Mouse (Mus musculus): Measurements from ENCODE around the gene Cfap299. TPM values are rescaled to one million over a fixed set of nuclear protein-coding genes. Genes with fewer than 3 reads are reported as not detected.

Gene Cfap299
- polyA plus RNA-seq, 1 experiment from 2014 or later: 0.35 TPM

DNA sequence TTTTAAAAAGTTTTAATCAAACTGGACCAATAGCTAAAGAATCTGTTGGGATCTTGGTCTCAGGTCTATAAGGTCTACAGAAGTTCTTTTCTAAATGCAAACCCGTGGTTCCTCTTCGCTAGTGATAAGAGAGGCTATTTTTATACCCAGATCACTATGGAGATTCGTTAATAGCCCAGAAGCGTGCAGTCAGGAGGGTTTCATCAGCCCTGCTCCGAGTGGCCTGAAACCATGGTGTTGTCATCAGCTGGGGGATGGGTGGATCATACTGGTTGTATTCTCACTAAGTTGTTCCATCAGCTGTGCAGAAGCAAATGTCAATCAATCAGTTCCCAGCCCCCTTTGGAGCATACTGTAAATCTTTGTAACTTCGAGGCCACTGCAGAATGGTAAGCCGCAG lies 193.9 kb downstream of the Cfap299 start:
- Histone ChIP-seq H3K4me1 (ENCODE audit: control insufficient read depth, insufficient read depth, low read length) (no peaks in the 10 kb centered on the region), H3K36me3 (ENCODE audit: control insufficient read depth, insufficient read depth, low read length) (no peaks in the 10 kb centered on the region), H3K4me3 (ENCODE audit: low read depth, low read length) (no peak overlapping the region), H3K4me2 (ENCODE audit: low read depth, severe bottlenecking) (no peak overlapping the region), H3K27ac (replicated peaks; ENCODE audit: low read depth, low read length) (no peak overlapping the region), H3K9ac (ENCODE audit: low read length) (no peak overlapping the region), H3K27me3 (ENCODE audit: control insufficient read depth, insufficient read depth, low read length) (no peaks in the 10 kb centered on the region), H3K9me3 (ENCODE audit: control insufficient read depth, low read length) (no peaks in the 10 kb centered on the region)
- no peak for ATAC-seq (ENCODE audit: insufficient number of reproducible peaks, low FRiP score, low TSS enrichment, low read depth)
- 89% methylated on average over 7 of the region's 7 CpGs for WGBS
- DNase-seq (ENCODE audit: low spot score): no peak

DNA sequence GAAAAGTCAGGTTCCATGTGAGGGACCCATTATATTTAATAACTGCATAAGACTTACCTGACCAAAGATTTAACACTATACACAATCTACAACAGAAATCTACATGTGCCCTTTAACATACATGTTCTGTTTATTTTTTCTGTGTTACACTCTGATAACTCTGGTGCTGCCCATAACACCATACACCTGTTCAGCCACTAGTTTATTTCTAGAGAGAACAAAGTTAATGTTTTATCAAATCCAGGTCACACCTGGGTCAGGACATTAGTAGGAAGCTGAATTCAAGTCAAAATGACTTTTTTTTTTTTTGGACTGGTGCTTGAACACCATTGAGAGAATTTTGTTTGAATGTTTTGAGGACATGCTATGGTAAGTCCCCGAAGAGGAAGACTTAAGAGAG lies 194.7 kb downstream of the Cfap299 start:
- Histone ChIP-seq H3K9me3 (ENCODE audit: control insufficient read depth, low read length) (no peaks in the 10 kb centered on the region), H3K4me2 (ENCODE audit: low read depth, severe bottlenecking) (no peak overlapping the region), H3K9ac (ENCODE audit: low read length) (no peak overlapping the region), H3K4me1 (ENCODE audit: control insufficient read depth, insufficient read depth, low read length) (no peaks in the 10 kb centered on the region), H3K36me3 (ENCODE audit: control insufficient read depth, insufficient read depth, low read length) (no peaks in the 10 kb centered on the region), H3K27ac (replicated peaks; ENCODE audit: low read depth, low read length) (no peak overlapping the region), H3K27me3 (ENCODE audit: control insufficient read depth, insufficient read depth, low read length) (no peaks in the 10 kb centered on the region), H3K4me3 (ENCODE audit: low read depth, low read length) (no peak overlapping the region)
- DNase-seq (ENCODE audit: low spot score): no peak
- no peak for ATAC-seq (ENCODE audit: insufficient number of reproducible peaks, low FRiP score, low TSS enrichment, low read depth)
- 92% methylated on average over 1 of the region's 1 CpGs for WGBS

DNA sequence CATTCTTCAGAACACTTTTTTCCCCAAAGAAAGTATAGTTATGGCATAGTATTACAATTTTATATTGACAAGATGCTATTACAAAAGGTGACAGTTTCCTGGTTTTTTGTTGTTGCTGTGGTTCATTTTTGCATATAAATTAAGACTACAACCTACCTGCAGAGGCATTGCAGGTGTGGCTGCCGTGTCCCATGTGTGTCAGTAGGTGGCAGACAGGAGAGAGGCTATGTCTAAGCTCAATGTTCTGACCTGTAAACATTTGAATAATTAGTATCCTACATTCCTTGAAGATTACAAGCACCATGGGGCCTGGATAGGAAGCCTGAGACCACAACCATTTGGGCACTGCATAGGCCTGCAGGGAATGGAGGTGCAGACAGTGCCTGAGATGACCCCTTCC lies 212.2 kb downstream of the Cfap299 start:
- no peaks in the 10 kb centered on the region for H3K27me3 ChIP-seq (ENCODE audit: control insufficient read depth, insufficient read depth, low read length)
- no peaks in the 10 kb centered on the region for H3K9me3 ChIP-seq (ENCODE audit: control insufficient read depth, low read length)
- DNase-seq (ENCODE audit: low spot score): no peak
- H3K36me3 ChIP-seq (ENCODE audit: control insufficient read depth, insufficient read depth, low read length): no peaks in the 10 kb centered on the region
- H3K4me3 ChIP-seq (ENCODE audit: low read depth, low read length): no peak overlapping the region
- H3K27ac ChIP-seq (replicated peaks; ENCODE audit: low read depth, low read length): no peak overlapping the region
- whole genome bisulfite sequencing: 80% methylated on average over 1 of the region's 1 CpGs
- no peak overlapping the region for H3K9ac ChIP-seq (ENCODE audit: low read length)
- no peaks in the 10 kb centered on the region for H3K4me1 ChIP-seq (ENCODE audit: control insufficient read depth, insufficient read depth, low read length)
- no peak overlapping the region for H3K4me2 ChIP-seq (ENCODE audit: low read depth, severe bottlenecking)
- no peak for ATAC-seq (ENCODE audit: insufficient number of reproducible peaks, low FRiP score, low TSS enrichment, low read depth)

DNA sequence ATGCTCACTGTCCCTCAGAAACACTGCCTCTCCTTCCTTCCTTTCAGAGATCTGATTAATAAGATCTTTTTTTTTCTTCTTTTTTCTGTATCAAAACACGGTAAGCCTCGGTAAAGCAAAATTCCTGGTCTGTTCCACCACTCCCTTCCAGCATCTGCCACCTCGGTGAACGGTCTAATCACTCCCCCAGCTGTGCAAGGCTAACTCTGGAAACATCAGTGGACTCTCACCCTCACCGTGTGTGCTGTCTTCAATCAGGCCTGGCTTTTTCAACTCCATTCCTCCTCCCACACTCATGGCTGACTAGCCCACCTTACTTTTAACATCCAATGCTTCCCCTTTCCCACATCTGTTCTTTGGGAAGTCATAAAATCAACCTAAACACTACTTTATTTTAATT lies 221.2 kb downstream of the Cfap299 start:
- no peak overlapping the region for H3K4me3 ChIP-seq (ENCODE audit: low read depth, low read length)
- H3K9ac ChIP-seq (ENCODE audit: low read length): no peak overlapping the region
- ATAC-seq (ENCODE audit: insufficient number of reproducible peaks, low FRiP score, low TSS enrichment, low read depth) (no peak), DNase-seq (ENCODE audit: low spot score) (peak; percentile 32)
- no peaks in the 10 kb centered on the region for H3K4me1 ChIP-seq (ENCODE audit: control insufficient read depth, insufficient read depth, low read length)
- no peaks in the 10 kb centered on the region for H3K27me3 ChIP-seq (ENCODE audit: control insufficient read depth, insufficient read depth, low read length)
- no peak overlapping the region for H3K27ac ChIP-seq (replicated peaks; ENCODE audit: low read depth, low read length)
- H3K36me3 ChIP-seq (ENCODE audit: control insufficient read depth, insufficient read depth, low read length): no peaks in the 10 kb centered on the region
- H3K9me3 ChIP-seq (ENCODE audit: control insufficient read depth, low read length): no peaks in the 10 kb centered on the region
- H3K4me2 ChIP-seq (ENCODE audit: low read depth, severe bottlenecking): no peak overlapping the region
- 43% methylated on average over 5 of the region's 5 CpGs for WGBS

- Histone ChIP-seq H3K9ac (ENCODE audit: low read length) (no peak overlapping the region), H3K36me3 (ENCODE audit: control insufficient read depth, insufficient read depth, low read length) (no peaks in the 10 kb centered on the region), H3K27ac (replicated peaks; ENCODE audit: low read depth, low read length) (no peak overlapping the region), H3K27me3 (ENCODE audit: control insufficient read depth, insufficient read depth, low read length) (no peaks in the 10 kb centered on the region), H3K9me3 (ENCODE audit: control insufficient read depth, low read length) (no peaks in the 10 kb centered on the region), H3K4me1 (ENCODE audit: control insufficient read depth, insufficient read depth, low read length) (no peaks in the 10 kb centered on the region), H3K4me2 (ENCODE audit: low read depth, severe bottlenecking) (no peak overlapping the region), H3K4me3 (ENCODE audit: low read depth, low read length) (no peak overlapping the region)
- DNase-seq (ENCODE audit: low spot score) (no peak), ATAC-seq (ENCODE audit: insufficient number of reproducible peaks, low FRiP score, low TSS enrichment, low read depth) (no peak)
- WGBS: 86% methylated on average over 1 of the region's 1 CpGs
These were observed 221.8 kb downstream of the Cfap299 start for GRCm38 (mm10) chr5:98550873-98551272.

GRCm38 (mm10) chr5:98552395-98552794 lies 223.3 kb downstream of the Cfap299 start, which contains the start of gene Gm11111:
TSS of gene Gm11111 (plus strand) at chr5:98552695.
- no peak for ATAC-seq (ENCODE audit: insufficient number of reproducible peaks, low FRiP score, low TSS enrichment, low read depth)
- H3K9ac ChIP-seq (ENCODE audit: low read length): no peak within 1 kb of the TSS
- DNase-seq (ENCODE audit: low spot score): no peak
- H3K27ac ChIP-seq (replicated peaks; ENCODE audit: low read depth, low read length): no peak within 1 kb of the TSS
- no peak within 1 kb of the TSS for H3K4me2 ChIP-seq (ENCODE audit: low read depth, severe bottlenecking)
- no peaks in the 10 kb centered on the region for H3K36me3 ChIP-seq (ENCODE audit: control insufficient read depth, insufficient read depth, low read length)
- no peaks in the 10 kb centered on the region for H3K9me3 ChIP-seq (ENCODE audit: control insufficient read depth, low read length)
- H3K4me3 ChIP-seq (ENCODE audit: low read depth, low read length): no peak within 1 kb of the TSS
- H3K4me1 ChIP-seq (ENCODE audit: control insufficient read depth, insufficient read depth, low read length): no peaks in the 10 kb centered on the region
- no peaks in the 10 kb centered on the region for H3K27me3 ChIP-seq (ENCODE audit: control insufficient read depth, insufficient read depth, low read length)

- Histone ChIP-seq H3K4me3 (ENCODE audit: low read depth, low read length) (no peak overlapping the region), H3K4me1 (ENCODE audit: control insufficient read depth, insufficient read depth, low read length) (no peaks in the 10 kb centered on the region), H3K9ac (ENCODE audit: low read length) (no peak overlapping the region), H3K4me2 (ENCODE audit: low read depth, severe bottlenecking) (no peak overlapping the region), H3K27me3 (ENCODE audit: control insufficient read depth, insufficient read depth, low read length) (no peaks in the 10 kb centered on the region), H3K36me3 (ENCODE audit: control insufficient read depth, insufficient read depth, low read length) (no peaks in the 10 kb centered on the region), H3K27ac (replicated peaks; ENCODE audit: low read depth, low read length) (no peak overlapping the region), H3K9me3 (ENCODE audit: control insufficient read depth, low read length) (no peaks in the 10 kb centered on the region)
- WGBS: 62% methylated on average over 7 of the region's 7 CpGs
- ATAC-seq (ENCODE audit: insufficient number of reproducible peaks, low FRiP score, low TSS enrichment, low read depth): no peak
- no peak for DNase-seq (ENCODE audit: low spot score)
These were observed 223.9 kb downstream of the Cfap299 start for GRCm38 (mm10) chr5:98552811-98553601.

DNA sequence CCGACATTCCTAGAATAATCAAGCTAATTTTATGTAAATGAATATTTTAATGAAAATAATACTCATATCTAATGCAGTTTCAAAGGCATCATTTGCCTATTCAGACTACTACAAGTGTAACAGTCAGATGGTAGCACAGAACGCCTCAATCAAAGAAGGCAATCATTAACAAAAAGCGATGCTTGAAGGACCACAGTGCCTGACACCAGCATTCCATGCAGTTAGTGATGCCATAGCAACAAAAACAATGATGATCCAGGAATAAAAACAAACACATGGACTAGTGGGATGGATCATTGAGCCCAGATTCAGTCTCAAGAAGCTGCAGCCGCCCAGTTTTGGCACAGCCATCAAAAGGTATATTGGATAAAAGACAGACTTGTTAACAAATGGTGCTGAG lies 232.2 kb downstream of the Cfap299 start:
- Histone ChIP-seq H3K27ac (replicated peaks; ENCODE audit: low read depth, low read length) (no peak overlapping the region), H3K4me3 (ENCODE audit: low read depth, low read length) (no peak overlapping the region), H3K9me3 (ENCODE audit: control insufficient read depth, low read length) (no peaks in the 10 kb centered on the region), H3K27me3 (ENCODE audit: control insufficient read depth, insufficient read depth, low read length) (no peaks in the 10 kb centered on the region), H3K4me1 (ENCODE audit: control insufficient read depth, insufficient read depth, low read length) (no peaks in the 10 kb centered on the region), H3K4me2 (ENCODE audit: low read depth, severe bottlenecking) (no peak overlapping the region), H3K9ac (ENCODE audit: low read length) (no peak overlapping the region), H3K36me3 (ENCODE audit: control insufficient read depth, insufficient read depth, low read length) (no peaks in the 10 kb centered on the region)
- 92% methylated on average over 4 of the region's 4 CpGs for WGBS
- ATAC-seq (ENCODE audit: insufficient number of reproducible peaks, low FRiP score, low TSS enrichment, low read depth) (no peak), DNase-seq (ENCODE audit: low spot score) (no peak)

GRCm38 (mm10) chr5:98562806-98563205 lies 233.7 kb downstream of the Cfap299 start:
- 77% methylated on average over 9 of the region's 9 CpGs for whole genome bisulfite sequencing
- Histone ChIP-seq H3K9ac (ENCODE audit: low read length) (no peak overlapping the region), H3K27ac (replicated peaks; ENCODE audit: low read depth, low read length) (no peak overlapping the region), H3K27me3 (ENCODE audit: control insufficient read depth, insufficient read depth, low read length) (no peaks in the 10 kb centered on the region), H3K9me3 (ENCODE audit: control insufficient read depth, low read length) (no peaks in the 10 kb centered on the region), H3K4me2 (ENCODE audit: low read depth, severe bottlenecking) (no peak overlapping the region), H3K36me3 (ENCODE audit: control insufficient read depth, insufficient read depth, low read length) (no peaks in the 10 kb centered on the region), H3K4me1 (ENCODE audit: control insufficient read depth, insufficient read depth, low read length) (no peaks in the 10 kb centered on the region), H3K4me3 (ENCODE audit: low read depth, low read length) (no peak overlapping the region)
- ATAC-seq (ENCODE audit: insufficient number of reproducible peaks, low FRiP score, low TSS enrichment, low read depth) (no peak), DNase-seq (ENCODE audit: low spot score) (no peak)

Data from limb, embryonic 11.5 days (tissue).